Mouse (Mus musculus): ENCODE measurements around the gene Gm49321.
A peak's percentile ranks its signal among the peaks of the same experiment; 100 is the strongest.

The Gm49321 gene

GRCm38 (mm10) chr12:73949318-73950058 is 12.0 kb downstream of the Gm49321 start:
- peak; percentile 32 for DNase-seq

- DNase-seq, result no peak
These were observed 15.4 kb downstream of the Gm49321 start for GRCm38 (mm10) chr12:73952879-73953278.

- DNase-seq, result no peak
These were observed 16.1 kb downstream of the Gm49321 start for GRCm38 (mm10) chr12:73953420-73954186.

GRCm38 (mm10) chr12:73954785-73955184 is 17.3 kb downstream of the Gm49321 start:
- DNase-seq, result no peak

GRCm38 (mm10) chr12:73957676-73958075 is 20.2 kb downstream of the Gm49321 start:
- DNase-seq, result peak; percentile 86

GRCm38 (mm10) chr12:73958830-73959229 is 21.4 kb downstream of the Gm49321 start:
- no peak for DNase-seq

- peak; percentile 97 for DNase-seq
These were observed 27.1 kb downstream of the Gm49321 start, which contains the start of gene Snapc1 for GRCm38 (mm10) chr12:73964291-73965281. TSS of gene Snapc1 (plus strand) at chr12:73964481.

- no peak for DNase-seq
These were observed 31.7 kb downstream of the Gm49321 start for GRCm38 (mm10) chr12:73969142-73969541.

GRCm38 (mm10) chr12:73974584-73974983 is 37.1 kb downstream of the Gm49321 start:
- DNase-seq, result no peak

GRCm38 (mm10) chr12:73978144-73978543 is 40.7 kb downstream of the Gm49321 start:
- no peak for DNase-seq

- DNase-seq, result no peak
These were observed 42.2 kb downstream of the Gm49321 start for GRCm38 (mm10) chr12:73979667-73980066.

- peak; percentile 70 for DNase-seq
These were observed 45.1 kb downstream of the Gm49321 start for GRCm38 (mm10) chr12:73982533-73982932.

GRCm38 (mm10) chr12:73986299-73986698 is 48.8 kb downstream of the Gm49321 start:
- DNase-seq, result no peak

GRCm38 (mm10) chr12:73988393-73989008 is 51.0 kb downstream of the Gm49321 start:
- no peak for DNase-seq

GRCm38 (mm10) chr12:73989594-73989993 is 52.1 kb downstream of the Gm49321 start:
- DNase-seq, result peak; percentile 22

- peak; percentile 51 for DNase-seq
These were observed 59.4 kb downstream of the Gm49321 start for GRCm38 (mm10) chr12:73996906-73997296.

- DNase-seq, result peak; percentile 30
These were observed 60.1 kb downstream of the Gm49321 start, which contains the start of gene Syt16 for GRCm38 (mm10) chr12:73997297-73998127. TSS of gene Syt16 (plus strand) at chr12:73997661.

- DNase-seq, result no peak
These were observed 60.6 kb downstream of the Gm49321 start for GRCm38 (mm10) chr12:73998128-73998456.

- no peak for DNase-seq
These were observed 65.0 kb downstream of the Gm49321 start for GRCm38 (mm10) chr12:74002449-74002848.

- peak; percentile 28 for DNase-seq
These were observed 72.0 kb downstream of the Gm49321 start for GRCm38 (mm10) chr12:74009448-74009911.

- DNase-seq, result peak; percentile 69
These were observed 76.3 kb downstream of the Gm49321 start for GRCm38 (mm10) chr12:74013739-74014138.
